Mouse (Mus musculus): ENCODE results near the gene Dzank1.

The Dzank1 gene

GRCm38 (mm10) chr2:144526981-144527820 lies at the start of gene Dzank1, which contains the start of gene Polr3f:
Dzank1 (minus strand) TSS chr2:144527414.
Polr3f (plus strand) TSS chr2:144527718.
- peak; percentile 99 for DNase-seq (ENCODE audit: low read depth, low spot score)

DNA sequence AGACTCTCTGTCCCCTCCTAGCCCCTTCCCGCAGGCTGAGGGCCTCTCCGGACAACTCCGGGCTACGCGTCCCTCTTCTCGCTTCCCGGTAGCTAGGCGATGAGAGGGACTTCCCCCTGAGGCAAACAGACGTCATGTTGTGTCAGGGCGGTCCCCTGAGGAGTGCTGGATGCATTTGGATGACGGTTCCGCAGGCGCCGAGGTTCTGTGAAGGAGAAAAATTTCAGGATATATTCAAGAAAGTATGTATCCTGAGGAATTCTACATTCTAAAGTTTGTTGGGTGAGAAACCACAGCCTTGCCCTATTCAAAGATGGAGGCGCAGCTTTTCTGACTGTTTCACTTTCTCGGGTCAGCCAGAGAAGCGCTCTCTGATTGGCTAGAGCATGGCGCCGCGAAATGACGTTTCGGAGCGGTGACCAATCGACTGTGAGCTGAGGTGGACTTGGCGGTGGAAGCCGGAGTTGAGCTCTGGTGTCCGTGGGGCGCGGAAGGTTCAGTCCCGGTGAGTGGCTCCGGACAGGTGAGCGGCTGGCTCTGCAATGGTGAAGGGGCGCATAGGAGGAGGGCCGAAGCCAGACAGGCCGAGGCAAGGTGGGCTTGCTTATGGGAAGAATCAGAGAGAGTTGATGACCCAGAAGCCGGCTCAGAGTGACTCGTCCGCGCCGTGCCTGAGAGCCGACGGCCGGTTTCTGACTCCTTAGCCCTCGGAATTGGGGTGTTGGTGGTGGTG lies 28.8 kb upstream of the Dzank1 start, which contains the start of gene Sec23b:
Gene Sec23b, plus strand, starts transcription at position 410 of the 733 bp plus-strand sequence.
- peak; percentile 99 for DNase-seq (ENCODE audit: low read depth, low spot score)

GRCm38 (mm10) chr2:144555286-144555819 lies 28.1 kb upstream of the Dzank1 start:
- no peak for DNase-seq (ENCODE audit: low read depth, low spot score)

DNA sequence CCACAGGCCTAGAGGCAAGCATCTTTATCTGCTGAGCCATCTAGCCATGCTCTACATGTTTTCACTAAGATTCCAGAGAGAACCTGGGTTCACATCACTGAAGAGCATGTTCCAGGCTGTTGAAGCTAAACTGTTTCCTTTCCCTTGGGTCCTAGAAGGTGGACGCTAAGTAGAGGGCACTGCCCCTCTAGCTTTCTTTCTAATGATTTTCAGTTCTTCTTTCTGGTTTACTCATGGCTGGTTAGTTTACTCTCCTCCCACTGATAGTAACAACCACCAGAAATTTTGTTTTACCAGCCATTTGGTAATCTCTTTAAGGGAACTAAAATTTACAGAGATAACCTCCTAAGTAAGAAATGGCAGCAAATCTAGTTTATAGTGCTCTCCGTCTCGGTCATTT lies 26.7 kb upstream of the Dzank1 start:
- DNase-seq (ENCODE audit: low read depth, low spot score), result no peak

DNA sequence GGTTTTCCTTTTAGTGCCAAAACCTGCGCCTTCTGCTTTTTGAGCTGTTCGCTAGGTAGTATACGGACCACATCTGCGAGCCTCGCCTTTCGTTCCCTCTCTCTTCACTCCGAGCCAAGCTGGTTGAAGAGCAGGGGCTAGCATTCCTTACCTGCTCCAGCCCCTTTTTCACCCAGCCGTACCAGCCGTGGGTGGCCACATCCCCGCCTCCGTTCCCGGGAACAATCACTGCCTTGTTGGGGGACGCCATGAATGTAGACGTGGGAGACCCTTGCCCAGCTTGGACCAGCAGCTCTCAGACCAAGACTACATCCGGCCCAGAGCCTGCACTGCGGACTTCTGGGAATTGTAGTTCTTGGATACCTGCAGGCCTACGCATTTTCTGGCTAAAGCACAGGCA lies 23.3 kb upstream of the Dzank1 start, which contains the start of gene Rbbp9:
Gene Rbbp9, minus strand, starts transcription at position 341 of the 400 bp plus-strand sequence.
- DNase-seq (ENCODE audit: low read depth, low spot score), result peak; percentile 92

- no peak for DNase-seq (ENCODE audit: low read depth, low spot score)
Measured at GRCm38 (mm10) chr2:144547559-144547958, 20.3 kb upstream of the Dzank1 start.

GRCm38 (mm10) chr2:144545481-144545880 lies 18.3 kb upstream of the Dzank1 start:
- no peak for DNase-seq (ENCODE audit: low read depth, low spot score)

DNA sequence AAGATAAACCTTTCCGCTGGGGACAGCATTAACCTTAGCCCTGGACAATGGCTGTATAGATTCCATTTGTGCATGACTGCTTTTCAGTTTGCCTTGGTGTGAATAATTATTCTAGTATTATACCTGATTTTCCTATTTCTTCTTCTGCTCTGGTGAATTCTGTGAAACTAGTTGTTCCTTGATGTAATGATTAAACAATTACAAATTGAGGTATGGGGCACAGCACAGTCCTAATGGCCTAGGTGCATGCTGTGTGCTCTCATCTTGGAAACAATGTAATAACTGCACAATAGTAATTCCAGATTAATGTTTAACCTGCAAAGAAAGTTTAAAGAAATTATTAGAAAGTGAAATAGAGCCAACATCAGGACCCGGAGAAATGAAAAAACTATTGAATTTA lies 17.8 kb upstream of the Dzank1 start:
- no peak for DNase-seq (ENCODE audit: low read depth, low spot score)

GRCm38 (mm10) chr2:144544630-144545029 lies 17.4 kb upstream of the Dzank1 start:
- DNase-seq (ENCODE audit: low read depth, low spot score), result no peak

DNA sequence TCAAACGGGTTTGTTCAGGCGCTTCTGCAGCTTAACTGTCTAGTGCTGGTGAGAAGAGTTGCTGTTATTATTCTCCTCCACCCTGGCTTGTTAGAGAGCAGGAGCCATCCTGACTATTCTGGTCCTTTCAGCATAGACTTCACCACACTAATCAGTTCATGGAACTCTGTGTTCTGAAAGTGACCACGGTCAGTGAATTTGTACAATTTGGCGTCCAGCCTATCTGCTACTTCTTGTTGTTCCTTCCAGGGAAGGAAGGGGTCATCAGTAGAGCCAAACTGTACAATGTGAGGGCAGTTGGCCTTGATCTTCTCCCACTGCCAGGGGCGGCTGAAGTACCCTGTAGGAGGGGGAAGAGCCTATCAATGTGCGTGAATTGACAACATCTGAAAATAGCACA lies 16.5 kb upstream of the Dzank1 start:
- no peak for DNase-seq (ENCODE audit: low read depth, low spot score)

DNA sequence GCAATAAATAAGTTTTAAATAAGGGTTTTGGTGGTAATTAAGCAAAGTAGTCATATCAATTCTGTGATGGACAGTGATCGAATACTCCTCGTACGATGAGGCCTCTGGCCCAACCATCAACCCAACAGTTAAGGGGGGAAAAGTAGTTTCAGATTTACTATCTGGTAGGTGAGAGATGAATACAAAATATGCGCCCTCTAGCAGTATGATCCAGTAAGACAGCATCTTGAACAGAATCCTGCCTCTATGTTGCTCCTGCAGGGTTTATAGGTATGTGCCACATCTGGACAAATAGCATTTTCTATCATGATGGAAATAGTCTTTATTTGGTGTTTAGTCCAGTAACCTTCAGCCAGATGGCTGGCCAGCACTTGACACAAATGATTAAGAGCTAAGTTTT lies 14.0 kb upstream of the Dzank1 start:
- DNase-seq (ENCODE audit: low read depth, low spot score), result no peak

DNA sequence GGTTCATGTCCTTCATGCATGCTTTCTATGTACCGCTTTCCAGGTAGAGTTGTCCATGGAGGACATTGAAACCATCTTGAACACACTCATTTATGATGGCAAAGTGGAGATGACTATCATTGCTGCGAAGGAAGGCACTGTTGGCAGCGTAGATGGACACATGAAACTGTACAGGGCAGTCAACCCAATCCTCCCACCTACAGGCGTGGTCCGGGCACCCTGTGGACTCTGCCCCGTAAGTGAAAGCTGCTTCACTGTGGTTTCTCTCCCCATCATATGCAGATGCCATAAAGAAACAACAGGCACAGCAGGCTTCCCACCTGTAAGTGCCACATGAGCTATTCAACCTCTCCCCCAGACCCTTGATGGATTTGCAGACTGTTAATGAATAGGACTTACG lies 9.9 kb upstream of the Dzank1 start:
- DNase-seq (ENCODE audit: low read depth, low spot score), result no peak

DNA sequence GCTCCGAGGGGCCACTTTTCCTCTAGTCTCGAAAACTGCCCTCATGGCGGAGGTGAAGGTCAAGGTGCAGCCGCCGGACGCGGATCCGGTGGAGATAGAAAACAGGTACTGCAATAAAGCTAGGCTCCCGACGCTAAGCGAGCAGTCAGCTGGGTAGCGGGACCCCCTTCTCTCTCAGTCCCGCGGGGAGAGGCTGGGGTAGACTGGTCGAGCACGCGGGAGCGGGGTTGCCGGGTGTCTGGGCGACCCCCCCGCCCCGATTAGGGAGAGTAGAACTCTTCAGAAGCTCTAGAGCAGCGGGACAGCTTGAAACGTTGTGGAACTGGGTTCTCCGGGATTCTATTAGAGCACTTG lies 584 bp upstream of the Dzank1 start:
- DNase-seq (ENCODE audit: low read depth, low spot score), result no peak

GRCm38 (mm10) chr2:144525856-144526255 lies 1.4 kb downstream of the Dzank1 start:
- peak; percentile 76 for DNase-seq (ENCODE audit: low read depth, low spot score)

GRCm38 (mm10) chr2:144519772-144520171 lies 7.4 kb downstream of the Dzank1 start:
- DNase-seq (ENCODE audit: low read depth, low spot score), result no peak

GRCm38 (mm10) chr2:144514619-144515018 lies 12.6 kb downstream of the Dzank1 start:
- DNase-seq (ENCODE audit: low read depth, low spot score), result peak; percentile 49

DNA sequence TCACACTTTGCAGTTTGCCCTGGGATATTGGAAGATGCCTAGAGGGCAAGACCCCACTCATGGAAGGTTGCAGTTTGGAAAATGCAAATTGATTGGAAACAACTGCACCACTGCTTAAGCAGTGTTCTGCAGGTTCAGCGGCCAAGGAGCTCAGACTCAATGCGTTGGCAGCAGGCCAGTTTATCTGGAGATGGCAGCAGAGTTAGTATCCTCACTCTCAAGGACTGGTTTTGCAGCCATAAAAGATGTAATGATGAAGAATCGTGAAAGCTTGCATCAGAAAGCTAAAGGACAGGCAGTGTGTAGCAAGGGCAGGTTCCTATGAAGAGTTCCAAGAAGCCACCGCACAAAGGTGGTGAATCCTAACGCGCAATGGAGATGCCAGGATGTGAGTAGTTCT lies 25.1 kb downstream of the Dzank1 start:
- DNase-seq (ENCODE audit: low read depth, low spot score), result peak; percentile 30

GRCm38 (mm10) chr2:144489342-144489741 lies 37.9 kb downstream of the Dzank1 start:
- DNase-seq (ENCODE audit: low read depth, low spot score), result peak; percentile 36

DNA sequence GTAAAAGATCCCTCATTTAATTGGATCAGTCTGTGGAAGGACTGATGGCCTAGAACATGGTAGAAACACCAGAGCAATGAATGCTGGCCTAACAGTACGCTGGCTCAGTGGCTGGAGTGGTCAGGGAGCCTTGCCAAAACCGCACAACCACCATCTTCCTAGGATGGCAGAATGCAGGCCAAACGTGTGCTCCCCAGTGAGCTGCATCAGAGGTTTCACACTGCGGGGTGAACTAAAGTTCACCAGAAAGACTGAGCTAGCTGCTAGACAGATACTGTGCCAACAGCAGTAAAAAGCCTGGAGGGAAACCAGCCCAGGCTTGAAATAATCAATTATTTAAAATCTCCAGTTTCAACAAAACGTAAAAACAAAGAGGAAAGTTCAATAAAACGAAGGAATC lies 39.7 kb downstream of the Dzank1 start:
- DNase-seq (ENCODE audit: low read depth, low spot score), result peak; percentile 32

DNA sequence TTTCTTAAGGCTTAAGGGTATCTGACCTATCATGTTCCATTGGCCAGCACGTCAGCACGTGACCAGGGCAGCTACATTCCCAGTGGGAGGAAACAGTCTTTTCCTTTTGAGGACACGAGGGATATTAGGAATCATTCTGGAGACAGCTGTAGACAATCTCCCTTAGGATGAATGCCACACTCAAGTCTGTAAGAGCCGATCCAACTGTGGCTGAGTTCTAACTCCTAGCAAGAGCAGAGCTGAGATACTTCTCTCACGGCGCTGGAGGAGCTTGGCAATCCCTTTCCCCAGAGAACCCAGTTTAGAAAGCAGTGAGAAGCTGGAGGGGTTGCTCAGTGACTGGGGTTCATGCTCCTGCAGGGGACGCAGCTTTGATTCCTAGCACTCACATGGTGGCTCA lies 41.8 kb downstream of the Dzank1 start:
- DNase-seq (ENCODE audit: low read depth, low spot score), result no peak

- DNase-seq (ENCODE audit: low read depth, low spot score), result peak; percentile 33
Measured at GRCm38 (mm10) chr2:144484084-144484483, 43.1 kb downstream of the Dzank1 start.

GRCm38 (mm10) chr2:144479421-144479820 lies 47.8 kb downstream of the Dzank1 start:
- peak; percentile 84 for DNase-seq (ENCODE audit: low read depth, low spot score)

All from brain, adult 2 months (tissue).